Mouse (Mus musculus) midbrain, embryonic 16.5 days (tissue): ENCODE results near the gene Stx1b. TPM values are rescaled to one million over a fixed set of nuclear protein-coding genes. Genes with fewer than 3 reads are reported as not detected.

Experiments used
- ATAC-seq: fragments of 200-750 bp; cut with Nextera tagmentation; 2 replicates; pipeline ENCODE4 v1.8.0; 2017; ENCODE audit warnings: moderate TSS enrichment
- H3K27ac ChIP-seq: fragments of 300-500 bp; sonication (generic); 2 replicates; pipeline ENCODE4 v1.5.1; 2014; ENCODE audit warnings: mild to moderate bottlenecking, low read length, mixed read lengths
- H3K27me3 ChIP-seq: fragments of 300-500 bp; sonication (generic); 2 replicates; pipeline ENCODE4 v1.6.1; 2014; ENCODE audit warnings: low read depth, low read length, mixed read lengths; ENCODE audit not compliant: control insufficient read depth, insufficient read depth
- H3K36me3 ChIP-seq: fragments of 300-500 bp; sonication (generic); 2 replicates; pipeline ENCODE4 v1.6.1; 2014; ENCODE audit warnings: mild to moderate bottlenecking, low read length, moderate library complexity, mixed read lengths; ENCODE audit not compliant: control insufficient read depth, insufficient read depth
- H3K4me1 ChIP-seq: fragments of 300-500 bp; sonication (generic); 2 replicates; pipeline ENCODE4 v1.6.1; 2014; ENCODE audit warnings: mild to moderate bottlenecking, low read length, mixed read lengths; ENCODE audit not compliant: control insufficient read depth, insufficient read depth
- H3K4me2 ChIP-seq: fragments of 300-500 bp; sonication (generic); 2 replicates; pipeline ENCODE4 v1.6.1; 2014; ENCODE audit warnings: mild to moderate bottlenecking, low read length, mixed read lengths
- H3K4me3 ChIP-seq: fragments of 300-500 bp; sonication (generic); 2 replicates; pipeline ENCODE4 v1.5.1; 2014; ENCODE audit warnings: low read depth, mild to moderate bottlenecking, low read length, moderate library complexity, mixed read lengths
- H3K9ac ChIP-seq: fragments of 300-500 bp; sonication (generic); 2 replicates; pipeline ENCODE4 v1.6.1; 2014; ENCODE audit warnings: low read depth, low read length, mixed read lengths
- H3K9me3 ChIP-seq: fragments of 300-500 bp; sonication (generic); replicated peaks from 2 replicates; pipeline ENCODE4 v1.6.1; 2014; ENCODE audit warnings: mild to moderate bottlenecking, low read length, mixed read lengths; ENCODE audit not compliant: control insufficient read depth, poor library complexity, severe bottlenecking
- WGBS: fragments of 180-500 bp; shearing (Covaris S2); extraction: QIAGEN DNeasy Blood & Tissue Kit; methylation state at CpG from one replicate; pipeline ENCODE4 v1.1.7; 2014; 5-methylcytosine and 5-hydroxymethylcytosine counted together
- polyA plus RNA-seq: library from polyadenylated mRNA; unstranded; fragments of >200 nt; fragmentation: Nextera tagmentation; extraction: Ambion mirVana; gene quantifications from 2 replicates; pipeline ENCODE4 v1.2.1, GENCODE M21; 2015

The Stx1b gene
- polyA plus RNA-seq, 1 experiment from 2014 or later = 82.2 TPM

DNA sequence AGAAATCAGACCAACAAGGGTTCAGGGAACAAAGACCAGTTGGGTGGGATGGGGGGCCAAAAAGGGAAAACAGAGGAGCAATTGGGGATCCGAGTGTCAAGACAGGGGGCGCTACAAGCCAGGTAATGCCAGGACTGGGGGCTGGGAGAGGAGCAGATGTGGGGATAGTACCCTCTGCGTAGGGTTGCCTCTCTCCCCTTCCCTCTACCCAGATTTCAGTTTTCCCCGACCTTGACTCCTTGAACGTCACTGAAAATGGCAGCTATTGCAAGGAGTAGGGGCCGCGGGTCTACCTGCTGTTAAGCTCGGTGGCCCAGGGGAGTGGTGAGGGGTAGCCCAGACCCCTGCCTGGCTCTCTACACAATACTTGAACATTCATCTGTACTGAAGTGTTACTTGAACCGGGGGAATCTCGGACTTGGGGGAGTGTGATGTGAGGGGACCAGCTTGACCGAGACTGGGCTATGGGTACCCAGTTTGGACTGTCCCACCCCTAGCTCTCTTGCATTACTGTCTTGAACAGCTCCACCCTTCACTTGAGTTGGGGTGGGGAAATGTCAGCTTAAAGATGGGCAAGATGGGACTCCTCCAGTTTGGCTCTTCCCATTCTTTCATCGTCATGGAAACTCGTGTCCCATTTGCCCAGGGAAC lies 55.9 kb downstream of the Stx1b start:
- H3K9ac ChIP-seq = no peak overlapping the region
- H3K27ac ChIP-seq = 0 out of 2 replicates have a peak overlapping the region, but pooled peaks have one; percentile 4
- peaks cover 16% of the 10 kb centered on the region for H3K4me1 ChIP-seq
- H3K4me3 ChIP-seq = no peak overlapping the region
- no peaks in the 10 kb centered on the region for H3K9me3 ChIP-seq
- H3K27me3 ChIP-seq = no peaks in the 10 kb centered on the region
- 45% methylated on average over 13 of the region's 13 CpGs for WGBS
- no peak for ATAC-seq
- peak overlapping the region; percentile 71 for H3K4me2 ChIP-seq
- H3K36me3 ChIP-seq = peaks cover 29% of the 10 kb centered on the region

DNA sequence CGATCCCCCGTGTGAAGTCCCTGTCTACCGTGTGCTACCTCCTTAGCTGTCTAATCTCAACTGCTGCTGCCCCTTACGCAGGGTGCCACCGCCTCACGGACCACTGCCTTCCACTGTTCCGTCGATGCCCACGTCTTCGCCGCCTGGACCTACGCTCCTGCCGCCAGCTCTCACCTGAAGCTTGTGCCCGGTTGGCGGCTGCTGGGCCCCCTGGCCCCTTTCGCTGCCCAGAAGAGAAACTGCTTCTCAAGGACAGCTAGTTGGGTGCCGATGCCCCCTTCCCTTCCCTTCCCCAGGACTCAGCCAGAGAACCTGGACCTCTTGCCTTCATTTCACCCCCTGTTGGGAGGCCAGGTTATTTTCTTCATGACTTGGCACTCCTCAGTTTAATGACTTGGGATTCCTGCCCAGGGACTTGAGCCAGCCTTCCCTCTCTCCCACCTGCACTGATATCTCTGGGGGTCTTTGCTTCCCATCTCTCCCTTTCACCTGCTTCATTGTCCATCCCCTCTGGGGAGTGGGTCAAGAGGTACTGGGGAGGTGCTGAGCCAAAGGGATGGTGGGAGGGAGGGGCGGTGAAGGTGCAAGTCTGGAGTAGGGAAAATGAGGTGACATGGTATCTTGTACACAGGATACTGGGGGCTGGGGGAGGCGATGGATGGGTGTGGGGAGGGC lies 56.5 kb downstream of the Stx1b start:
- 92% methylated on average over 19 of the region's 19 CpGs for WGBS
- H3K36me3 ChIP-seq = peaks cover 34% of the 10 kb centered on the region
- no peaks in the 10 kb centered on the region for H3K9me3 ChIP-seq
- ATAC-seq = no peak
- peaks cover 16% of the 10 kb centered on the region for H3K4me1 ChIP-seq
- no peaks in the 10 kb centered on the region for H3K27me3 ChIP-seq
- no peak overlapping the region for H3K27ac ChIP-seq
- H3K4me2 ChIP-seq = no peak overlapping the region
- H3K4me3 ChIP-seq = no peak overlapping the region
- no peak overlapping the region for H3K9ac ChIP-seq

DNA sequence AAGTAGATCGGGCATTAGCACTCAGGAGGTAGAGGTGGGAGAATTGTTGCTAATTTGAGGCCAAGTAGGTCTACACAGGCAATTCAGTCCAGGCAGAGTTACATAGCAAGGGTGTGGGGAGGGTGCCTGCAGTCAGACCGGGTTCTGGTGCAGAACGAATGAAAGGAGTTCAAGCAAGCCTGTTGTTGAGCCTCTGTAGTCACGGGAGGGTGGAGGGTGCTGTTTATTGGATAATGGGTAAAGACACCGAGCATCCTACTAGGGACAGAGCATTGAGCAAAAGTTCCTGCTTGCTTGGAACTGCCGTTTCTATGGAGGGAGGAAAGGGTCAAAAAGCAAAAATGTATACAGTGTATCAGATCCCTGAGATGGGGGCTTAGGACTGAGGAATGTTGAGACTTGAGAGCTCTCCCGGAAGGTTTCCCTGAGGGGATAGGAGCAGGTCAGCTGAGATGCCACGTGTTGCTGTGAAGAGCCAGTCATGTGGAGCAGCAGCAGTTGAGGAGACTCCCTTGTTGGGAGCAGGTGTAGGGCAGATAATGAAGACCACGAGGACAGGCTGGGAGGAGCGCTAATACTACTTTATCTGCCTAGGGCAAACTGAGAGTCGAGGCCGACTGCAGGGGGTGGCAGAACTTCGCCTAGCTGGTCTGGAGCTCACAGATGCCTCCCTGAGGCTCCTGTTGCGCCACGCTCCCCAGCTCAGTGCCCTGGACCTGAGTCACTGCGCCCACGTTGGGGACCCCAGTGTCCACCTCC lies 57.3 kb downstream of the Stx1b start:
- Histone ChIP-seq H3K36me3 (peaks cover 34% of the 10 kb centered on the region), H3K9me3 (no peaks in the 10 kb centered on the region), H3K27me3 (no peaks in the 10 kb centered on the region), H3K4me2 (no peak overlapping the region), H3K9ac (no peak overlapping the region), H3K4me1 (peaks cover 16% of the 10 kb centered on the region), H3K4me3 (no peak overlapping the region), H3K27ac (no peak overlapping the region)
- 81% methylated on average over 17 of the region's 17 CpGs for WGBS
- ATAC-seq = no peak

DNA sequence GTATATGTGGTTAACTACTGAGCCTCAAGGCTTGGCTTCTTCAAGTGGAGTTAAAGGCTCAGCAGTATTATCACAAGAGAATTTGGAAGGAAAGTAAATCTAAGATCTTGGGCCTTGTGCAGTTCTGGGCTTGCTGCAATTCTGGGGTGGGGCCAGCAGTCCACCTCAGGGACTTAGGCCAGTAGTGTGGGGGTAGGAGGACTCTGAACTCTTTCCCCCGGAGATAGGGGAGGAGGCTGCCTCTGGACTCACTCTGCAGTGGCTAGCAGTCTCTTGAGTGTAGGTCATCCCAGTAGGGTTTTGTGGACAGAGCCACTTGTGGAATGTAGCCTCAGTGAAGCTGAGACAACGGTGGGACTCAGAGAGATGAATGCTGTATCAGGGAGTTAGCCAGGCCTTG lies 58.6 kb downstream of the Stx1b start:
- no peaks in the 10 kb centered on the region for H3K9me3 ChIP-seq
- no peak overlapping the region for H3K4me3 ChIP-seq
- WGBS = 78% methylated on average over 2 of the region's 2 CpGs
- no peak for ATAC-seq
- H3K36me3 ChIP-seq = peaks cover 34% of the 10 kb centered on the region
- no peak overlapping the region for H3K9ac ChIP-seq
- H3K4me2 ChIP-seq = no peak overlapping the region
- H3K27ac ChIP-seq = no peak overlapping the region
- H3K4me1 ChIP-seq = peaks cover 16% of the 10 kb centered on the region
- H3K27me3 ChIP-seq = no peaks in the 10 kb centered on the region

DNA sequence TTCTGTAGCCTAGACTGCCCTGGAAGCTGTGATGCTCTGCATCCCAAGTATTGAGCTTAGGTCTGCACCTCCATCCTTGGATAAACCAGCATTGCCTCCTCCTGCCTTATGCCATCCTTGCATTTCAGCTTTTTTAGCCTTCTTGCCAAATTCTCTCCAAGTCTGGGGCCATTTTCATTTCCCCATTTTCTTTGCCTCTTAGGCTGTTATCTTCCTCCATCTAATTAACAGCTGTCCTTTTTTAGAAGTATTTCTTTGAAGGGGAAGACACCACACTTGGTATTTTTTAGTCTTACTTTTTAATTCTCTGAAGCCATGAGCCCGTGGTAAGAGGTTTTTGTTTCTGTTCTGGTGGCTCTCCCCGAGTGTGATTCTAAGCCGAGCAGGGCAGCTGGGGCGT lies 60.7 kb downstream of the Stx1b start:
- H3K4me2 ChIP-seq = no peak overlapping the region
- peaks cover 34% of the 10 kb centered on the region for H3K36me3 ChIP-seq
- H3K27ac ChIP-seq = no peak overlapping the region
- WGBS = 90% methylated on average over 4 of the region's 4 CpGs
- no peak overlapping the region for H3K9ac ChIP-seq
- no peaks in the 10 kb centered on the region for H3K27me3 ChIP-seq
- peaks cover 3% of the 10 kb centered on the region; the same call in 1 of the 2 replicates for H3K4me1 ChIP-seq
- ATAC-seq = no peak
- H3K9me3 ChIP-seq = no peaks in the 10 kb centered on the region
- no peak overlapping the region for H3K4me3 ChIP-seq

DNA sequence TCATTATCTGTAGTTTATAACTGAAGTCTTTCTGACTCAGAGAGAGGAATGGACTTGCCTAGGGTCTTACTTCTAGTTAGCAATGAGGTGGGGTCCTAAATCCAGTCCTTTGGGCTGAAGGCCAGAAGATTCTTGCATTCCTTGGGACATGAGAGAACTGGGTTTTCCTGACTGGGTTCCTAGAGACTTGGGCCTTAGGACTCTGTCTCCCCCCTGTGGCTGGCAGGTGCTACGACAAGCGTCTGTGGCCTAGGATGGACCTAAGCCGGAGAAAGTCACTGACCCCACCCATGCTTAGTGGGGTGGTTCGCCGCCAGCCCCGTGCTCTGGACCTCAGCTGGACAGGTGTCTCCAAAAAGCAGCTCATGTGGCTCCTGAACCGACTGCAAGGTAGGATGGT lies 63.3 kb downstream of the Stx1b start:
- 42% methylated on average over 7 of the region's 7 CpGs for WGBS
- peaks cover 32% of the 10 kb centered on the region for H3K36me3 ChIP-seq
- H3K9me3 ChIP-seq = no peaks in the 10 kb centered on the region
- no peaks in the 10 kb centered on the region for H3K27me3 ChIP-seq
- no peak overlapping the region for H3K4me2 ChIP-seq
- H3K27ac ChIP-seq = no peak overlapping the region
- H3K4me1 ChIP-seq = peaks cover 3% of the 10 kb centered on the region; the same call in 1 of the 2 replicates
- ATAC-seq = no peak
- no peak overlapping the region for H3K4me3 ChIP-seq
- H3K9ac ChIP-seq = no peak overlapping the region

DNA sequence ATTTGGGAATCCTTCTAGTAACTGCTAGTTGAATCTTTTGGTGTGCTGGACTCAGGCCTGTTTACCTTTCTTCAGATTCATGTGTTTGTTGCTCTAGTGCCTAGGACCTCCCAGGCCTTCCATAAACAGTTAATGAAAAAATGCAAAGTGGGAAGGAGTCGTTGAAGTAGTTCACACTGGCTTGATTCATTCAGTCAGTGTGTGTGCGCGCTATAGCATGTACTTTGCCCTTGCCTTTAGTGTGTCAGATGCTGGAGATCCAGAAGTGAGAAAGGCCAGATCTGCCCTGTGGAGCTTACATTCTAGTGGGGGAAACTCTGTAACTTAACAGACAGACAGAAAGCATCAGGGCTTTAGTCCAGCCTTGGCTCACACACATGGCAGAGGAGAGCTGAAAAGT lies 63.9 kb downstream of the Stx1b start:
- H3K4me1 ChIP-seq = peaks cover 3% of the 10 kb centered on the region; the same call in 1 of the 2 replicates
- H3K36me3 ChIP-seq = peaks cover 27% of the 10 kb centered on the region
- no peaks in the 10 kb centered on the region for H3K27me3 ChIP-seq
- whole genome bisulfite sequencing = 95% methylated on average over 3 of the region's 3 CpGs
- H3K4me3 ChIP-seq = no peak overlapping the region
- H3K9me3 ChIP-seq = no peaks in the 10 kb centered on the region
- no peak overlapping the region for H3K27ac ChIP-seq
- H3K9ac ChIP-seq = no peak overlapping the region
- ATAC-seq = no peak
- no peak overlapping the region for H3K4me2 ChIP-seq

DNA sequence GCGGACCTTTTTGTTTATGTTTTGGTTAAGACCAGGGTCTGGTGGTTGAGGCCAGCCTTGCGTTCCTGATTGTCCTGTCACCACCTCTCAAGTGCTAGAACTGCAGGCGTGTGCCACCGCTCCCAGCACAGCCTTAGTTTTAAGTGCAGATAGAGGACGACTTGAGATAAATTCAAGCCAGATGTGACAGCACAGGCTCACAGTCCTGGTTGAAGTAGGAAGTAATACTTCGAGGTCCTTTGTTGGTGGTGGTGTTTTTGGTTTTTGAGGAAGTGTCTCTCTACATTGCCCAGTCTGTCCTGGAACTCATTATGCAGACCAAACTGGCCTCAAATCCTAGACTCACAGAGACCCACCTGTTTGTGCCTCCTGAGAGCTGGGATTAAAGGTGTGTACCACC lies 64.6 kb downstream of the Stx1b start:
- Histone ChIP-seq H3K27me3 (no peaks in the 10 kb centered on the region), H3K4me1 (peaks cover 6% of the 10 kb centered on the region), H3K9me3 (no peaks in the 10 kb centered on the region), H3K4me3 (no peak overlapping the region), H3K36me3 (peaks cover 25% of the 10 kb centered on the region), H3K4me2 (no peak overlapping the region), H3K9ac (no peak overlapping the region), H3K27ac (no peak overlapping the region)
- no peak for ATAC-seq
- 83% methylated on average over 6 of the region's 6 CpGs for WGBS
